Mouse (Mus musculus) spleen, postnatal 10 days (tissue): ENCODE measurements around the gene Vcam1.

Source experiments
- DNase-seq, 2 experiments: peaks; one replicate each; pipeline ENCODE4 v3.0.0; 2021 to 2022; ENCODE audit warnings: low spot score in 2 of 2

Gene Vcam1

GRCm38 (mm10) chr3:116126508-116127190, 2.8 kb downstream of the Vcam1 start:
- DNase-seq: no peak

- no peak for DNase-seq
These were observed 3.4 kb downstream of the Vcam1 start for GRCm38 (mm10) chr3:116126070-116126469.

- DNase-seq: no peak
These were observed 5.7 kb downstream of the Vcam1 start for GRCm38 (mm10) chr3:116123827-116124226.

- no peak for DNase-seq
These were observed 6.8 kb downstream of the Vcam1 start for GRCm38 (mm10) chr3:116122696-116123095.

GRCm38 (mm10) chr3:116121026-116121425, 8.5 kb downstream of the Vcam1 start:
- DNase-seq: no peak

GRCm38 (mm10) chr3:116120391-116120790, 9.1 kb downstream of the Vcam1 start:
- no peak for DNase-seq

- DNase-seq: no peak
These were observed 10.3 kb downstream of the Vcam1 start for GRCm38 (mm10) chr3:116119162-116119561.

- no peak for DNase-seq
These were observed 12.4 kb downstream of the Vcam1 start for GRCm38 (mm10) chr3:116117046-116117445.

GRCm38 (mm10) chr3:116114249-116115188, 15.0 kb downstream of the Vcam1 start:
- no peak for DNase-seq

GRCm38 (mm10) chr3:116113443-116114241, 15.8 kb downstream of the Vcam1 start:
- no peak for DNase-seq

GRCm38 (mm10) chr3:116112816-116113405, 16.6 kb downstream of the Vcam1 start:
- no peak for DNase-seq

GRCm38 (mm10) chr3:116105713-116106112, 23.8 kb downstream of the Vcam1 start:
- DNase-seq: no peak

GRCm38 (mm10) chr3:116104866-116105647, 24.4 kb downstream of the Vcam1 start:
- DNase-seq: no peak

- DNase-seq: no peak
These were observed 25.2 kb downstream of the Vcam1 start for GRCm38 (mm10) chr3:116104270-116104669.

- no peak for DNase-seq
These were observed 28.6 kb downstream of the Vcam1 start for GRCm38 (mm10) chr3:116100850-116101249.

- no peak for DNase-seq
These were observed 33.6 kb downstream of the Vcam1 start for GRCm38 (mm10) chr3:116095934-116096333.

- DNase-seq: no peak
These were observed 34.2 kb downstream of the Vcam1 start for GRCm38 (mm10) chr3:116095312-116095711.

- DNase-seq: no peak
These were observed 34.6 kb downstream of the Vcam1 start for GRCm38 (mm10) chr3:116094886-116095285.

GRCm38 (mm10) chr3:116094288-116094687, 35.2 kb downstream of the Vcam1 start:
- DNase-seq: no peak

GRCm38 (mm10) chr3:116092547-116092946, 36.9 kb downstream of the Vcam1 start:
- DNase-seq: no peak

GRCm38 (mm10) chr3:116091706-116092105, 37.8 kb downstream of the Vcam1 start:
- DNase-seq: peak in 1 of 2 experiments; percentile 14
